26 mouse cellular contexts compared by ENCODE assay signal in genomic region chrX:16867640-16868314, GRCm38 (mm10). TPM values are rescaled to one million over a fixed set of nuclear protein-coding genes. Genes with fewer than 3 reads are reported as not detected.
DNase-seq lines count a peak whose midpoint lies in the region; ATAC-seq lines count a peak whose summit lies in the region.
"Had no signal": no experiment of that assay in that cellular context is flagged by ENCODE, and none has a peak within 500 bp of the region (broad histone marks: within the 10 kb centered on the region; RNA-seq: fewer than 3 reads in every experiment).

No protein-coding gene starts in this region.

- ATAC-seq in forebrain, embryonic 14.5 days = no peak
- ATAC-seq in hindbrain, embryonic 16.5 days = peak; percentile 85
- no peak for ATAC-seq in hindbrain, embryonic 13.5 days (ENCODE audit: low FRiP score)
- peak; percentile 92 for ATAC-seq in midbrain, embryonic 15.5 days (replicated peaks)
- ATAC-seq in midbrain, embryonic 13.5 days = no peak
- ATAC-seq: activated CD4-positive, CD25-positive, alpha-beta regulatory T cell, adult 4 months; intestine, postnatal 0 days had no signal

- H3K9me3 ChIP-seq in forebrain, embryonic 14.5 days (replicated peaks; ENCODE audit: control insufficient read depth, low read length) = no peaks in the 10 kb centered on the region
- no peaks in the 10 kb centered on the region for H3K9me3 ChIP-seq in forebrain, embryonic 10.5 days
- no peaks in the 10 kb centered on the region for H3K9me3 ChIP-seq in hindbrain, embryonic 16.5 days (ENCODE audit: control insufficient read depth, low read length)
- no peaks in the 10 kb centered on the region for H3K9me3 ChIP-seq in hindbrain, embryonic 13.5 days
- no peaks in the 10 kb centered on the region for H3K9me3 ChIP-seq in midbrain, embryonic 15.5 days
- H3K9me3 ChIP-seq in midbrain, embryonic 13.5 days = no peaks in the 10 kb centered on the region
- H3K9me3 ChIP-seq: heart, embryonic 12.5 days; limb, embryonic 10.5 days; liver, embryonic 15.5 days; lung, embryonic 15.5 days; megakaryocyte, embryonic 14.5 days; neural tube, embryonic 12.5 days had no signal

- H3K36me3 ChIP-seq in forebrain, embryonic 14.5 days (ENCODE audit: control insufficient read depth, insufficient read depth, low read length) = no peaks in the 10 kb centered on the region
- H3K36me3 ChIP-seq in forebrain, embryonic 10.5 days (replicated peaks) = no peaks in the 10 kb centered on the region
- no peaks in the 10 kb centered on the region for H3K36me3 ChIP-seq in hindbrain, embryonic 16.5 days (ENCODE audit: control insufficient read depth, insufficient read depth, low read length)
- no peaks in the 10 kb centered on the region for H3K36me3 ChIP-seq in hindbrain, embryonic 13.5 days
- no peaks in the 10 kb centered on the region for H3K36me3 ChIP-seq in midbrain, embryonic 15.5 days (replicated peaks)
- H3K36me3 ChIP-seq in midbrain, embryonic 13.5 days = no peaks in the 10 kb centered on the region
- H3K36me3 ChIP-seq: heart, embryonic 12.5 days; limb, embryonic 10.5 days; liver, embryonic 15.5 days; lung, embryonic 15.5 days; neural tube, embryonic 12.5 days had no signal

- no peaks in the 10 kb centered on the region for H3K4me1 ChIP-seq in forebrain, embryonic 14.5 days (ENCODE audit: control insufficient read depth, insufficient read depth, low read length)
- no peaks in the 10 kb centered on the region for H3K4me1 ChIP-seq in forebrain, embryonic 10.5 days
- H3K4me1 ChIP-seq in hindbrain, embryonic 16.5 days (ENCODE audit: control insufficient read depth, insufficient read depth, low read depth, low read length) = no peaks in the 10 kb centered on the region
- H3K4me1 ChIP-seq in hindbrain, embryonic 13.5 days (replicated peaks) = no peaks in the 10 kb centered on the region
- no peaks in the 10 kb centered on the region for H3K4me1 ChIP-seq in midbrain, embryonic 15.5 days
- no peaks in the 10 kb centered on the region for H3K4me1 ChIP-seq in midbrain, embryonic 13.5 days (replicated peaks)
- H3K4me1 ChIP-seq: heart, embryonic 12.5 days; limb, embryonic 10.5 days; liver, embryonic 15.5 days; lung, embryonic 15.5 days; megakaryocyte, embryonic 14.5 days; neural tube, embryonic 12.5 days had no signal

- no peak overlapping the region for H3K9ac ChIP-seq in forebrain, embryonic 14.5 days (ENCODE audit: low read length)
- no peak overlapping the region for H3K9ac ChIP-seq in hindbrain, embryonic 16.5 days (ENCODE audit: low read depth, low read length)
- no peak overlapping the region for H3K9ac ChIP-seq in hindbrain, embryonic 13.5 days
- H3K9ac ChIP-seq in midbrain, embryonic 15.5 days = no peak overlapping the region
- H3K9ac ChIP-seq in midbrain, embryonic 13.5 days (replicated peaks) = no peak overlapping the region
- H3K9ac ChIP-seq: heart, embryonic 12.5 days; liver, embryonic 15.5 days; lung, embryonic 15.5 days; neural tube, embryonic 12.5 days had no signal

- H3K27me3 ChIP-seq in forebrain, embryonic 14.5 days (replicated peaks; ENCODE audit: control insufficient read depth, insufficient read depth, low read length) = no peaks in the 10 kb centered on the region
- no peaks in the 10 kb centered on the region for H3K27me3 ChIP-seq in forebrain, embryonic 10.5 days (ENCODE audit: poor library complexity, severe bottlenecking)
- no peaks in the 10 kb centered on the region for H3K27me3 ChIP-seq in hindbrain, embryonic 16.5 days (replicated peaks; ENCODE audit: control insufficient read depth, insufficient read depth, low read length)
- H3K27me3 ChIP-seq in hindbrain, embryonic 13.5 days = no peaks in the 10 kb centered on the region
- no peaks in the 10 kb centered on the region for H3K27me3 ChIP-seq in midbrain, embryonic 15.5 days (replicated peaks)
- no peaks in the 10 kb centered on the region for H3K27me3 ChIP-seq in midbrain, embryonic 13.5 days
- H3K27me3 ChIP-seq: heart, embryonic 12.5 days; liver, embryonic 15.5 days; lung, embryonic 15.5 days; megakaryocyte, embryonic 14.5 days; neural tube, embryonic 12.5 days had no signal

- H3K27ac ChIP-seq in forebrain, embryonic 14.5 days (ENCODE audit: low read depth, low read length) = no peak overlapping the region
- H3K27ac ChIP-seq in forebrain, embryonic 10.5 days = no peak overlapping the region
- H3K27ac ChIP-seq in hindbrain, embryonic 16.5 days (ENCODE audit: low read depth, low read length) = no peak overlapping the region
- no peak overlapping the region for H3K27ac ChIP-seq in hindbrain, embryonic 13.5 days
- 0 out of 2 replicates have a peak overlapping the region, but pooled peaks have one; percentile 20 for H3K27ac ChIP-seq in midbrain, embryonic 15.5 days
- no peak overlapping the region for H3K27ac ChIP-seq in midbrain, embryonic 13.5 days
- H3K27ac ChIP-seq: layer of hippocampus, adult 2 months; left cerebral cortex, adult 2 months; limb, embryonic 10.5 days; liver, embryonic 15.5 days; lung, embryonic 15.5 days; neural tube, embryonic 12.5 days had no signal

- peak; percentile 25 for DNase-seq in forebrain, embryonic 14.5 days (ENCODE audit: low spot score)
- no peak for DNase-seq in forebrain, embryonic 10.5 days (ENCODE audit: extremely low spot score, low spot score)
- DNase-seq in brain, adult 2 months (ENCODE audit: low read depth, low spot score) = peak; percentile 64
- DNase-seq in adrenal gland, postnatal 25 days = no peak
- DNase-seq: adrenal gland, adult 8-10 months; cerebellum, adult 9-10 months; gastrocnemius, postnatal 25 days; heart, adult 18-20 months; kidney, postnatal 25 days; liver; lung, postnatal 36 days; spleen, adult 18-20 months had no signal

- H3K4me2 ChIP-seq in forebrain, embryonic 14.5 days (ENCODE audit: low read length) = no peak overlapping the region
- H3K4me2 ChIP-seq in hindbrain, embryonic 16.5 days (ENCODE audit: low read length) = no peak overlapping the region
- H3K4me2 ChIP-seq in hindbrain, embryonic 13.5 days = no peak overlapping the region
- H3K4me2 ChIP-seq in midbrain, embryonic 15.5 days = no peak overlapping the region
- no peak overlapping the region for H3K4me2 ChIP-seq in midbrain, embryonic 13.5 days (replicated peaks)
- H3K4me2 ChIP-seq: heart, embryonic 12.5 days; liver, embryonic 15.5 days; lung, embryonic 15.5 days; neural tube, embryonic 12.5 days had no signal

- no peak overlapping the region for H3K4me3 ChIP-seq in forebrain, embryonic 14.5 days (ENCODE audit: low read depth, low read length)
- H3K4me3 ChIP-seq in forebrain, embryonic 10.5 days = no peak overlapping the region
- H3K4me3 ChIP-seq in hindbrain, embryonic 16.5 days (ENCODE audit: low read length) = no peak overlapping the region
- H3K4me3 ChIP-seq in hindbrain, embryonic 13.5 days = no peak overlapping the region
- no peak overlapping the region for H3K4me3 ChIP-seq in midbrain, embryonic 15.5 days
- H3K4me3 ChIP-seq in midbrain, embryonic 13.5 days (replicated peaks) = no peak overlapping the region
- H3K4me3 ChIP-seq: heart, embryonic 12.5 days; layer of hippocampus, adult 2 months; left cerebral cortex, adult 2 months; limb, embryonic 10.5 days; liver, embryonic 15.5 days; lung, embryonic 15.5 days; megakaryocyte, embryonic 14.5 days; neural tube, embryonic 12.5 days had no signal

RNA-seq across cellular contexts. Expression of gene Ndp, which starts 43.8 kb away (rescaled TPM):
- 9.6 and 10.1 TPM in 2 replicates for polyA plus RNA-seq in forebrain, embryonic 14.5 days (2014; fragmentation: Nextera tagmentation; extraction: Ambion mirVana)
- polyA plus RNA-seq in forebrain, embryonic 10.5 days (2016; fragmentation: Nextera tagmentation; extraction: Ambion mirVana) = 1.9 and 2.6 TPM in 2 replicates
- 8.6 and 9.0 TPM in 2 replicates for polyA plus RNA-seq in hindbrain, embryonic 16.5 days (2015; fragmentation: Nextera tagmentation; extraction: Ambion mirVana)
- 7.4 and 7.6 TPM in 2 replicates for polyA plus RNA-seq in hindbrain, embryonic 13.5 days (2015; fragmentation: Nextera tagmentation; extraction: Ambion mirVana)
- 6.5 and 7.4 TPM in 2 replicates for polyA plus RNA-seq in midbrain, embryonic 15.5 days (2015; fragmentation: Nextera tagmentation; extraction: Ambion mirVana)
- polyA plus RNA-seq in midbrain, embryonic 13.5 days (2015; fragmentation: Nextera tagmentation; extraction: Ambion mirVana) = 5.9 and 7.3 TPM in 2 replicates
- not detected in 2 replicates for total RNA-seq in adrenal gland, postnatal 25 days (2021)
- total RNA-seq: heart, adult 18-20 months had no signal
- polyA plus RNA-seq: activated CD4-positive, CD25-positive, alpha-beta regulatory T cell, adult 4 months; liver, embryonic 15.5 days had no signal

RNA-seq across cellular contexts. Expression of gene Maob, which starts 50.6 kb away (rescaled TPM):
- 2.6 and 3.0 TPM in 2 replicates for polyA plus RNA-seq in forebrain, embryonic 14.5 days (2014; fragmentation: Nextera tagmentation; extraction: Ambion mirVana)
- polyA plus RNA-seq in forebrain, embryonic 10.5 days (2016; fragmentation: Nextera tagmentation; extraction: Ambion mirVana) = 7.1 and 8.1 TPM in 2 replicates
- 5.3 and 6.5 TPM in 2 replicates for polyA plus RNA-seq in hindbrain, embryonic 16.5 days (2015; fragmentation: Nextera tagmentation; extraction: Ambion mirVana)
- polyA plus RNA-seq in hindbrain, embryonic 13.5 days (2015; fragmentation: Nextera tagmentation; extraction: Ambion mirVana) = 3.0 and 3.1 TPM in 2 replicates
- 3.6 and 4.1 TPM in 2 replicates for polyA plus RNA-seq in midbrain, embryonic 15.5 days (2015; fragmentation: Nextera tagmentation; extraction: Ambion mirVana)
- polyA plus RNA-seq in midbrain, embryonic 13.5 days (2015; fragmentation: Nextera tagmentation; extraction: Ambion mirVana) = 2.5 TPM in 2 replicates
- total RNA-seq in adrenal gland, postnatal 25 days (2021) = 15.1 and 16.1 TPM in 2 replicates
- polyA plus RNA-seq: activated CD4-positive, CD25-positive, alpha-beta regulatory T cell, adult 4 months had no signal

Comparison
In these comparisons a context has a peak if more than half of its experiments do, and no peak if none do; other contexts are left out.
1. ATAC-seq: peak in hindbrain, embryonic 16.5 days (single experiment) and midbrain, embryonic 15.5 days (single experiment); none in forebrain, embryonic 14.5 days (single experiment), hindbrain, embryonic 13.5 days (single experiment) and midbrain, embryonic 13.5 days (single experiment).
2. DNase-seq: peak in forebrain, embryonic 14.5 days (single experiment) and brain, adult 2 months (single experiment); none in forebrain, embryonic 10.5 days (single experiment) and adrenal gland, postnatal 25 days (single experiment).